Mouse (Mus musculus) embryo, embryonic 9.5 days (tissue): Measurements from ENCODE around the gene Cfap54.

Experiments used
- DNase-seq: peaks from one replicate; pipeline ENCODE4 v3.0.0-alpha.2; 2017; ENCODE audit errors: extremely low spot score

Cfap54 gene

GRCm38 (mm10) chr10:93062395-93062794 lies 19.0 kb downstream of the Cfap54 start:
- DNase-seq: no peak

GRCm38 (mm10) chr10:93053867-93054266 lies 27.6 kb downstream of the Cfap54 start:
- no peak for DNase-seq

- DNase-seq: no peak
These were observed 28.1 kb downstream of the Cfap54 start for GRCm38 (mm10) chr10:93053315-93053714.

GRCm38 (mm10) chr10:93051016-93051726 lies 30.2 kb downstream of the Cfap54 start:
- peak; percentile 84 for DNase-seq

GRCm38 (mm10) chr10:93050571-93050970 lies 30.8 kb downstream of the Cfap54 start:
- no peak for DNase-seq

- no peak for DNase-seq
These were observed 38.2 kb downstream of the Cfap54 start for GRCm38 (mm10) chr10:93043195-93043594.

GRCm38 (mm10) chr10:93041850-93042249 lies 39.6 kb downstream of the Cfap54 start:
- no peak for DNase-seq

- no peak for DNase-seq
These were observed 40.0 kb downstream of the Cfap54 start for GRCm38 (mm10) chr10:93041392-93041791.

GRCm38 (mm10) chr10:93036532-93036931 lies 44.9 kb downstream of the Cfap54 start:
- no peak for DNase-seq

GRCm38 (mm10) chr10:93035489-93035888 lies 45.9 kb downstream of the Cfap54 start:
- no peak for DNase-seq

GRCm38 (mm10) chr10:93023295-93023694 lies 58.1 kb downstream of the Cfap54 start:
- DNase-seq: no peak

GRCm38 (mm10) chr10:93014059-93014795 lies 67.2 kb downstream of the Cfap54 start:
- DNase-seq: peak; percentile 63

GRCm38 (mm10) chr10:93011085-93011484 lies 70.3 kb downstream of the Cfap54 start:
- DNase-seq: no peak

- no peak for DNase-seq
These were observed 74.4 kb downstream of the Cfap54 start for GRCm38 (mm10) chr10:93006970-93007369.

GRCm38 (mm10) chr10:93006405-93006804 lies 75.0 kb downstream of the Cfap54 start:
- no peak for DNase-seq

- no peak for DNase-seq
These were observed 82.9 kb downstream of the Cfap54 start for GRCm38 (mm10) chr10:92998536-92998935.

GRCm38 (mm10) chr10:92995186-92995585 lies 86.2 kb downstream of the Cfap54 start:
- no peak for DNase-seq

- DNase-seq: no peak
These were observed 87.1 kb downstream of the Cfap54 start for GRCm38 (mm10) chr10:92994340-92994739.

GRCm38 (mm10) chr10:92992526-92992925 lies 88.9 kb downstream of the Cfap54 start:
- DNase-seq: no peak

GRCm38 (mm10) chr10:92990576-92990975 lies 90.8 kb downstream of the Cfap54 start:
- DNase-seq: no peak

- no peak for DNase-seq
These were observed 116.3 kb downstream of the Cfap54 start for GRCm38 (mm10) chr10:92965134-92965533.

GRCm38 (mm10) chr10:92950044-92950443 lies 131.4 kb downstream of the Cfap54 start:
- DNase-seq: no peak
